Mouse (Mus musculus) CD4-positive, CD25-positive, alpha-beta regulatory T cell, adult 2 months (primary cell): Measurements from ENCODE around the gene Htatip2.

ENCODE experiments used
- DNase-seq: peaks from one replicate; pipeline ENCODE4 v3.0.0-alpha.2; 2012; ENCODE audit warnings: low read depth, low spot score

Gene Htatip2

DNA sequence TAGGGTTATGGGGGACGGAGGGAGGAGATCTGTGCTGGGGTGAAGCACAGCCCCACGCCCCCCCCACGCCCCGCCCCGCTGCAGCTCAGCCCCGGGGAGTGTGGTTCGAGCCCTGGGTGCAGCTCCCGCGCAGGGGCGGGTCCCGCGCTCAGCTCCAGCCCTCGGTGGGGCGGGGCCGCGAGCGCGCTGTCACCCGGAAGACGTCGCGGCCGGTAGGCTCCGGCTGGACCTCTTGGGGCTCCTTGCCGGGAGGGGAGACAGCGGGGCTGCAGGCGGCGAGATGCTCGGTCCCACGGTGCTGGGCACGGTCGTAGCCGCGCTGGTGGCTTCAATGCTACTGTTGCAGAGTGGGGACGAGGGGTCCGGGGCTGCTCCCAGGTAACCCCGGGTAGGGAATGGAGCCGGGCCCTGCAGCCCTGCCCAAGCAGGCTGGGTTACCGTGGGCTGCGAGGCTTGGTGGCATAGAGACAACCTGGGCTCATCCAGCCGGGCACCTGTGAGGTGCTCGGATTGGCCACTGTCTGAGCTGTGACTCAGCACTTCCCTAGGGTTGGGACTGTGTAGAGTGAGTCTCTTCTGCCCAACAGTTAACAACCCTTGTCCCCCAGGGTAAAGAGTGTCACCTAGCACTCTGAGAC, at the start of gene Htatip2:
Htatip2 (plus strand) TSS at position 182 of the 638 bp plus-strand sequence.
- DNase-seq, result peak; percentile 82

DNA sequence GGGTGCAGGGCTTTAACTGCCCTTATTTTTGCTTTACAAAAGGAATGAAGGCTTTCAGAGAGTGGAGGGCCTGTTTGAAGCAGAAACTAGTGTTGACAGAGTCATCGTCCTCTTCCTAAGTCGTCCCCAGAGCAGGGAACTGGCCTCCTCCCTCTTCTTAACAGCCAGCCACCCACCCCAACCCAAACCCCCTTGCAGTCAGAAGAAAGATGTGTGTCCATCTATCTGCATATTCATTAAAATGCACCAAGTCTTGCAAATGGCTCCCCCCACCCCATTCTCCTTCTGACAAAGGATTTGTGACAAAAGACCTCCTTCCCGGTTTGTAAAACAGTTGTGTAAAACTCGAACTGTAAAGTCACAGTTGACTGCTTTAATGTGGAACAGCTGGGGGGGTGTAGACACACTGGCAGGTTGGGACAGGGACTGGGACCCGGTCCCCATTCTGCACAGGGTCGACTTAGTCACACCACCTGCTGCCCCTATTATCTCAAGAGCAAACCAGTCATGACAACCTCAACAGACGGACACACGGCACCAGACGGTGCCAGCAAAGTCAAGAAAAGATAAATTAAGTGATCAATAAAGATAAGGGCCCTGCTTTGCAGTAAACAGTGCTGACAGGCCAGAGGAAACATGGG, 49.4 kb upstream of the Htatip2 start:
- DNase-seq, result no peak

DNA sequence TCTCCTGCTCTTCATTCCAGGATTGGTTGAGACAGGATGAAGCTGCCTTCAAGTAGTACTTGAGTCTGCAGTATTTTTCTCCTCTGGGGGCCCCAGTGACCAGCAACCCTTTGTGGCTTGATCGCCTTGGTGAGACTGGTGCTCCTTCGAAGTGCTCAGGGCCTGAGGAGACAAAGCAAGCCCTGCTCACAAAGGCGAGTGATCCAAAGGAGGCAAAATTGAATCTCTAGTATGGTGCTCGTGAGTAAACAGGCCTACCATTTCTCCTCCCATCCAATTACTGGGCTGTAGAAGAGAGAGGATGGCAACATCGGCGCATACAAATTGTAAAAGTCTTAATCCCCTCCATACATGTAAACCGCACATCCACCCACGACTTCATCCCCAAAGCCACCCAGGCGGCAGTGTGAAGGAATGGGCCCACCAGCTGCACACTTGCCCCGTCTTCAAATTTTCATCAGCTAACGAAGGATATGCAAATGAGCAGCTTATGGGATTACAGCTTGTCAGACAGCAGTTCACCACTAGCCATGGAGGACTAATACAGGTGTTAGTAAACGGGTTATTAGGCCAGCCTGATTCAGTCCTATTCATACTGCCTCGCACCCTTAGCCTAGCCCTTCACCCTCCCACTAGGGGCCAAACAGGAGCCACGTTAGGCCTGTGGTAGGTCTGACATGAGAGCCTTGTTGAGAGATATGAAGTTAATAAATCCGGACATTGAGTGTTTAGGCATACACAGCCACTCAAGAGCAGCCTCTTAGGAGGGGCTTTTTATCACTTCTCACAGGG, 40.8 kb upstream of the Htatip2 start:
- no peak for DNase-seq

DNA sequence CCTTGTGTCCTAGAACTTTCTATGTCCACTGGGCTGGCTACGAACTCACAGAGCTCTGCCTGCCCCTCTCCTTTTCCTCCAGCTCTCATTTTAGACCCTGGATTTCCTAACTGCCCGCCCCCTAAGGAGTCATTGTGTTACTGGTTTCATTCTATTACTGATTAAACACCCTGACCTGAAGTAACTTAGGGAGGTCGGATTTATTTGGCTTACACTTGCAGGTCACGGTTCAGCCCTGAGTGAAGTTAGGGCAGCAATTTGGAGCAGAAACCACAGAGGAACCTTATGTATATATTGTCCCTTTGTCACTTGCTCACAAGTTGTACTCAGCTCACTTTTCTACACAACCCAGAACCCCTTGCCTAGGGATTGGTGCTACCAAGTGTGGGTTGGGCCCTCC, 24.6 kb upstream of the Htatip2 start:
- no peak for DNase-seq

DNA sequence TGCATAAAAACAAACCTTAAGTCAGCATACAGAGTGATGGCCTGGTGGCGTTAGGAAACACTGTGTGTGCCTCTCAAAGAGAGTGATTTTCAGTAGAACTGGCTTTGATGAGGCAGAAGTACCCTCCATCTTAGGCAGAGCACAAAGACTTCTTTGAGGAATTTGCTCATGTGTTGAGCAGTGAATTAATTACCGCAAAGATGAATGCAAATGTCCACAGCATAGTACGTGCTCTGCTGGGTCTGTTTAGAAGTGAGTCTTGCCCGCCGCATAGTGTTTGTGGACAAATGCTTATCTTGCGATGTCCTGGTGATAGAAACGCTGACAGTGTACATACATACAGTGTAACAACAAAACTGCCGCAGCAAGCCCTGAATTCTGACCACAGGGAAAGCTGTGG, 19.5 kb upstream of the Htatip2 start:
- no peak for DNase-seq

DNA sequence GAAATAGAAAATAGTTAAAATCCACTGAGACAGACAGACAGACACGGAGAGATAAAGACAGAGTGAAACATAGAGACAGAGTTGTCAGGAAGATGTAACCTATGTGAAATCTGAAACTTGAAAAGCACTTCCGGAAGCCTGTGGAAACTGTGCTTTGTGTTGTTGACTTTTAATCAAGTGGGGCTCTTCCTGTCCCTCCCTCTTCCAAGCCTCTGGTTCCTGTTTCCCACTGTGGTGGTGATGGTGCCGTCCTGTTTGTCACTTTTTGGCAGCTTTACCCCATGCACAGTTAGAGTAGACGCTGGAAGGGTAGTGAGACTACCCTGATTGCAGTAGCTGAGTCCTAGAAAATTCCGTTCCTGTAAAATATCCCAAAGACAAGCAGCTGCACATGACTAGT, 17.4 kb upstream of the Htatip2 start:
- peak; percentile 56 for DNase-seq

DNA sequence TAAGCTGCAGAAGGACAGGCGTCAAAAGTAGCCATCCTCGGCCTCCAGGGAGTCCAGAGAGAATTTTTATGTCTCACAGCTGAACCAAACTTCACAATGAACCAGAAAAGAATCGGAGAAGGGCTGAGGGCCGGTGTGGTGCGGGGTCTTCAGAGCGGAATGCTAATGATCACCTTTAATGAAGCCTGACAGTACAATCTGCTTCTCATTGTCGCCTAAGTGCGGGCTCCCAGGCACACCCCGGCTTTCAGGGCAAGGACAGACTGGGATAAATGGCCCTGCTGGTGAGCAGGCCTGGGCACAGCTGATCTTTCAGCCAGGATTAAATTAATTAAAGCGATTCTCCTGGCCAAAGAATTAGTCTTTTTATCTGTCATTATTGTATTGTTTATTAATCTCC, 17.0 kb upstream of the Htatip2 start:
- no peak for DNase-seq

DNA sequence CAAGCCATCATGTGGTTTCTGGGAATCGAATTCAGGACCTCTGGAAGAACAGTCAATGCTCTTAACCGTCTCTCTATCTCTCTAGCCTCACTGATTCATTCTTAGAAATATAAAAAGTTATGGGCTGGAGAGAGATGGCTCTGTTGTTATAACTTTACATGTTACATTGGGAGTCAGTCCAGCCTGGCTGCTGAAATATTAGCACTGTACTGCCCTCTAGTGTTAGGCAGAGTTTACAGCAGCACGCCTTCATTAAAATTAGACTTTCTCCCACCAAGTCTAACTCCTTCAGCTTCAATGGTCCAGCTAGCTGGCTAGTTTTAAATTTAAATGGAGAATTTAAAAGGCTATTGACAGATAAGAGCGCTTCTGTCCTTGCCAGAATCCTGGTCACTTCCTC, 7.8 kb upstream of the Htatip2 start:
- peak; percentile 67 for DNase-seq

DNA sequence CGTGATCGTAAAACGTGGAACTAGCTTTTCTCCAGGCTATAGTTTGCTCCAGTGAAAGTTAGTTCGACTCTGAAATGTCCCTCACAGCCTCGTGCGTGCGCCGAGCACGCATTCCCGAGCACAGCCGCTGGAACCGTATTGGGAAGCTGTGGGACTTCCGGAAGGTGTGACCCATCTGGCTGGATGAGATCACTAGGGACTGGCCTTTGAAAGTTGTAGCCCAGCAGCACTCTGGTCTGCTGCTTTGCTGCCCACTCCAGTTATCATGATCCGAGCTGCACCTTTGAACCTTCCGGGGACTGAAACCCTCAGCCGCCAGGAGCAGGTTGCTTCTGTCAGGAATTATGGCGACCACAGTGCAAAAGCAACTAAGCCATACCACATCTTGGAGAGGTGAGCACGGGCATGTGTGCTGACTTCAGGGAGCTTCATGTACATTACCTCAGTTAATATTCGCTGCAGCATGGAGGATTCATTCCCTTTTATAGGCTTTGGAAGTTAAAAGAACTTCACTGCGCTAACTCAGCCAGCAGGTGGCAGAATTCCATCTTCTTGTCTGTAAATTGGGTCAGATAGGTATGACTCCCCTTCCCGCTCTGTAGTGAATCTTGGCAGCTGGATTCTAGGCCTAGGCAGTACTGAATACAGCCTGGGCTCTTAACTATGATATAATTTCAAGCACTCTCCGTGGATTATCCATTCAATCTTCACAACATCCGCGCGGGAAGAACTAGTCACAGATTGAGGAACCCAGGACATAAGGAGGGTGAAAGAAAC, 6.0 kb upstream of the Htatip2 start:
- DNase-seq, result peak; percentile 77

DNA sequence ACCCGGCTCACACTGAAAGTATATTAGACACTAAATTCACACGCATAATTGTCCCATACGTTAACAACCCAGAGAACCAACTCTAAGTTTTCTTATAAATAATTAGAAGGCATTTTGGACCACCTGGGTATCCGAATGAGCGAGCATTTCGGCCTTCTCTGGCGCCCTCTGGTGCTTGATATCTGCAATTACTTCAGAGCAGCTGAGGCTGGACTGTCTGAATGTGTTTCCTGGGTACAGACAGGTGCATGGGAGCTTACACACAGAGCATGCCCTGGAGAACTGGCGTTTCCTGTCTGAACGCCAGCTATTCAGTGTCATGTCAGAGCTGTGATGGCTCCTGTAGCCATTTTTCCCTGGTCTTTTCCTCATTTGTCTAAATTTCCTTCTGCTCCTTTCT, 4.1 kb upstream of the Htatip2 start:
- DNase-seq, result peak; percentile 84

DNA sequence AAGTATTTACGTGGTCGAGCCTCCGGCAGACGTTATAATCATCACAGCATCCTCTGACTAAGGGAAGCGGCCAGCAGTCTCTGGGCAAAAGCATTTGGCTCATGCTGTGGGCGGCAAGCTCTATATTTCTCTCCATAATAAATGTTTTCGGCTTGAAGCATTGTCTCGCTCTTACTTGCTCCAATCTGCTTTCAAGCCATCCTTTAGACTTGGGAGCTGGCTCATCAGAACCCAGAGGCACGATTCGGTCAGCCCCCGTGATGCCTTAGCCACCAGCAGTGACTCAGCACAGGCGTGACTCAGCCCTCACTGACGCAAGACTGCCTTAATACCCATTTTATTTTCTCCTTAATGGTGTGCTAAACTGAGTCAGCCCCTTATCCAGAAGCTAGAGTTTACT, 3.7 kb downstream of the Htatip2 start:
- no peak for DNase-seq

DNA sequence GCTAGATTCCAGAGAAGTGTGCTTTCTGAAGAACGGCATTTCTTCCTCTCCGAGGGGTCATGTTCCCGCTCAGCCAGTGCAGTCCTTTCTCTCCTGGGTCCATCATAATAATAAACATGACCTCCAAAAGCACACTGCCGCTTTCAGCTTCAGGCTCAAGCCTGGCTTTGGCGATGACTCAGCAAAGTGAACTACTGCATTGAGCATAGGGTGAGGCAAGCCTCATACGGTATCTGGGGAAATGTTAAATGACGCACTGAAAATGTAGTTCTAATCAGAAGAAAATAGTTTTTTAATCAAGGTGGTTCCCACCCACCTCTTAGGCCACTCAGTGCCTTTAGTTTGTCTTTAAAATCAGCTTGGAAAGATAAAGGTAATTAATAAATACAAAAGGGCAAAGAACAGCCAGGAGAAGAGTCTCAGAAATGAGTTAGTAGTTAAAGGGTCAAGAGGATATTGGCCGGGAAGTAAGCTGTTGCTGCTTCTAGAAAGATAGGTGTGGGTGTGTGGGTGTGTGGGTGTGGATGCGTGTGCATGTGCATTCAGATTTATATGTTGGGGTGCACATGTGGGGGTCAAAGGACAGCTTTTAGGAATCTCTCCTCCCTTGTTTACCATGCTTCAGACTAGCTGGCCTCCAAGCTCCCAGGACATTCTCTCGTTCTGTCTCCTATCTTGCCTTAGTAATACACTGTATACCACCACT, 5.2 kb downstream of the Htatip2 start:
- no peak for DNase-seq

DNA sequence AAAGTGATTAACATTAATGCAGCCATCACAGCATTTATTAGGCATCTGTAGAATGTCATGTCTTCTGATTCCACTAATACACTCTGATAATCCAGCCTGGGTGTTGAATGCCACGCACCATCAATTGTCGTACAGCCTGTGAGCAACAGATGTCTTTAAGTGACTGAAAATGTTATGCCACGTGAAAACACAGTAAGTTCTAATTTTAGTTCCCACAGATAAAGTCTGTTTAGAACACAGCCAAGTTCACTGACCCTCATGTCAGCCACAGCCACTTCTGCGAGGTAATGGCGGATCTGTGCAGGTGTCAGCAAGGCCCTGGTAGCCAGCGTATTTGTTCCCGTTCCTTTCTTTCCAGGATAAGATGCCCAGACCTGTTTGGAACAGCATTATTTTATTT, 7.3 kb downstream of the Htatip2 start:
- DNase-seq, result no peak

DNA sequence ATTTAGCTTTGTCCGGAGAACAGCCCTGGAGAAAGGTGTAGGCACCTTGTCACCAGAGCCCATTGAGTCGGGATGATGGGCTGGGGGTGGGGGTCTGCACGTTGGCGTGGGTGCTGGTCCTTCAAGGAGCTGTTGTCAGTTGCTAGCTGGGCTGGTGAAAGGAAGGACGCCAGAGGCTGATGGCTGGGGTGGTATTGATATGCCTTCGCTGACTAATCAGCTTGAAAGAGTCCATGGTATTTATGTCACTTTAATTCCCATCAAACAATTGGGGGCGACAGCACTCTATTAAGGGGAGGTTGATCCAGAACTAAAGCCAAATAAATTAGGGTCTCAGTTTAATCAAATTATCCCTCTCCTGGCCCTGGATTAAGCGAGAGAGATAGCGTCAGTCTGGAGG, 9.6 kb downstream of the Htatip2 start:
- DNase-seq, result no peak

DNA sequence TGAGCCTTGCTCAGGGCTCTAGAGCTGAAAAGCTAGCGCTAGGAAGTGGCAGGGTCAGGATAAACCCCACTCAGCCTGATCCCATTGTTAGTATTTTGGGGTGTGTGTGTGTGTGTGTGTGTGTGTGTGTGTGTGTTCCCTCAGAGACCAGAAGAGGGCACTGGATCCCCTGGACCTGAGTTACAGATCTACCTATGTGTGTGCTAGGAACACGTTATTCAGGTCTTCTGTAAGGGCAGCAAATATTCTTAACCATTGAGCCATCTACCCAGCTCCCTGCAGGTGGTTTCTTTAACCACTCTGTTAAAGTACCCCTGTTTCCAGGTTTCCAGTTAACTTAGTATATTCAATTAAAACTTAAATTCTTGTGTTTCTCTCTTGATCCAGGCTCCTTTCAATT, 15.5 kb downstream of the Htatip2 start:
- no peak for DNase-seq

DNA sequence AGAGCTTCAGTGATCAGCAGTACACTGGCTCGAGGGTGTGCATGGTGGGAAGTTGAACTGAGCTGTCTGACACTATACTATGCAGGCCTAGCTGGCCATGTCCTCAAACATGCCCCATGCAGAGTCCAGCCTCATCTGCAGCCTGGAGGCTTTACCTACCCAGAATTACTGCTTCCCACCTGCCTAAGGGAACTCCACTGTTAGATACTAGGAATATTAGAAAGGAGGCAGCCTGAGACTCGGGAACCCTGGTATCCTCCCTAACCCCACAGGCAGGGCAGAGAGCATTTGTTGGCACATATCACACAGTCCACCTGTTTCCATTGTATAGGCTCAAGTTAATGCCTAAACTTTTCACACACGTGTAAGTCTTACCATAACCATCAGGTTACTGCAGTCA, 18.7 kb downstream of the Htatip2 start:
- DNase-seq, result no peak

DNA sequence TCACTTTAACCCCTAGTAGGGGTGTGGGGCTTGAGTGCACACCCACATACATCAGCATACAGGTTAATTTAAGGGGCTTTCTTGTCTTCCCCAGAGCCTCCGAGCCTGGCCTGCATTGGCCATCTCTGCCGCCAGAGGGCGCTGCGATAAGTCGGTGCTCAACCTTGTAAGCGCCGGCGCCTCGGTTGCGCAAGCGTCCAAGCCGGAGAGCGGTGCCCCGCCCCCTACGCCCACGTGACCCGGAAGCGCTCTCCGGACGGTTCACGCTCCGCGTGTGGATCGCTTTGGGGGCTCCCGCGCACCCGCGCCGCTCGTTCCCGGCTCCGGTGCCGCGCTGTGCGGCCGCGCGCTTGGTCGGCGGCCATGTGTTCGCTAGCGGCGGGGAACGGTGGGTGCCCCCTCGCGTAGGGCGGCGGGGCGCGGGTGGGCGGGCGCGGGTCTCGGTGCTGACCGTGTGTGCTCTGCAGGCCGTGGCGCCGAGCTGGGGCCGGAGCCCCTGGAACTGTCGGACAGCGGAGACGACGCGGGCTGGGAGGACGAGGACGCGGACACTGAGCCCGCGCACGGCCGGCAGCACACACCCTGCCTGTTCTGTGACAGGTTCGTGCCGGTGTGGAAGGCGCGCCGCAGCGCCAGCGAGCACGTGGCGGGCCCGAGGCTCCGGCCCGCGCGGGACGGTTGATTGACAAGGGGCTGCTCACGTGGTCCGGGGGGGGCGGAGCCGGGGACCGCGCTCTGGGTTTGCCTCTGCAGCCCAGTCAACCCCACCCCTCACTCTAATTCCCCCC, 19.4 kb downstream of the Htatip2 start, which contains the start of gene Prmt3:
Prmt3 (plus strand) TSS at position 233 of the 788 bp plus-strand sequence.
- DNase-seq, result peak; percentile 99

DNA sequence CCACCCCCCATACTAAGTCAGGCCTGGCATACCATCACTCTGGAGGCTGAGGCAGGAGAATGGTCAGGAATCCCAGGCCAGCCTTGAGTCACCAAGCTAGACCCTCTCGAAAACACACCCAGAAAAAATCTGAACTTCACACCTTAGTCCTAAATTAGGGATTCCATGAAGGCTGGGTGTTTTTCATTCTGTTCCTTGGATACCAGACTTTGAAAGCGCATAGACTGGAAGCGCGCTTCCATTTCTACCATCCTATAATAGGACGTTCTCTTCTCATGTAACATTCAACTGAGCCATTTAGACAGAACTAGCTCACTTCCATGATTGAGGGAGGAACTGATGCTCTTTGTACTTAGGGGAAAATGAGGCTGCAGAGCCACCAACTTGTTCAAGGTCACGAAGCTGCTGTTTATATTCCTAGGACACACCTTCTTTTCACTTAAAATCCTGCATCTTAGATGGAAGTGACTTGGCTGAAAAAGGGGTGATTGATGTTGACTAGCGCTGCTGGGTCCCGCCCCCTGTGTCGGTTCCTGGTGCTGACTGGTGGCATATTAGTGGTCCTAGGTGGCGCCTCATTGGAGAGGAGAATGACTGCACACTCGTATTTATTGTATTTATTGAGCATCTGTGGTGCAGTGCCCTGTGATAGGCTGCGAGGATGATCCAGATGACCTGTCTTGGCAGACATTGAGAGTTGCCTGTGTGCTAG, 20.1 kb downstream of the Htatip2 start:
- DNase-seq, result peak; percentile 39

DNA sequence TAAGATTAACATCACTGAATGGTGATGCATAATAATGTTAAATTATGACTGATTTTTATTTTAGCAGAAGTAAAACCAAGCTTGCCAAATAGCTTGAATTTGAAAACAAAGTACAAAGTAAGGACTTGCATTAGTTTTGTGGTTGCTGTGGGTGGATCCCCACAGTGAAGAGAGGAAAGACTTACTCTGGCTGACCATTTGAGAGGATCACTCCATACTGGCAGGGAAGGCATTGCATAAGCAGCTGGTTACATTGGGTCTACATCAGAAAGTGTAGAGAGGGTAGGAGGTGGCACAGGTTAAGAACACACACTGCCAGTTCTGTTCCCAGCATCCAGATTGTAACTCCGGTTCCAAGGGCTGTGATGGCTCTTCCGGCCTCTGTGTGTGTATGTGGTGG, 24.1 kb downstream of the Htatip2 start:
- DNase-seq, result no peak

DNA sequence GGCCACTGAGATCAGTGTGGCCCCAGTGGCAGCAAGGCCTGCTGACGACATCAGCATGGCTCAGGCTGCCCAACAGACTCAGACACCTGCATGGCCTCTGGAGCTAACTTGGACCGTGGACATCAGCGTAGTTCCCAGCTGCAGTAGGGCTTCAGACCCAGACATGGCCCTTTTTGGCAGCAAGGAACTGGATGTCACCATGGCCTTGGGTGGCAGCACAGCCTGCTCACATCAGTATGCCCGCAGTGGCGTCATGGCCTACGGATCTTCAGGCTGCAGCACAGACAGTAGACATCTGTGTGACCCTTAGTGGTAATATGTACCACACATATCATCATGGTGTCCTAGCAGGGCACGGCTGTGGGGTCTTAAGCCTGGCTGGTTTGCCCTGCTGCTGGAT, 26.2 kb downstream of the Htatip2 start:
- no peak for DNase-seq
